Mouse (Mus musculus) adrenal gland (tissue): ENCODE measurements around the gene Cfap299.

Experiments used
- intact Hi-C: fragments of 180-260 bp; cut with DNase I; formaldehyde crosslinking; loops from one replicate; pipeline ENCODE4 v1.15.1; 2025

Gene Cfap299

DNA sequence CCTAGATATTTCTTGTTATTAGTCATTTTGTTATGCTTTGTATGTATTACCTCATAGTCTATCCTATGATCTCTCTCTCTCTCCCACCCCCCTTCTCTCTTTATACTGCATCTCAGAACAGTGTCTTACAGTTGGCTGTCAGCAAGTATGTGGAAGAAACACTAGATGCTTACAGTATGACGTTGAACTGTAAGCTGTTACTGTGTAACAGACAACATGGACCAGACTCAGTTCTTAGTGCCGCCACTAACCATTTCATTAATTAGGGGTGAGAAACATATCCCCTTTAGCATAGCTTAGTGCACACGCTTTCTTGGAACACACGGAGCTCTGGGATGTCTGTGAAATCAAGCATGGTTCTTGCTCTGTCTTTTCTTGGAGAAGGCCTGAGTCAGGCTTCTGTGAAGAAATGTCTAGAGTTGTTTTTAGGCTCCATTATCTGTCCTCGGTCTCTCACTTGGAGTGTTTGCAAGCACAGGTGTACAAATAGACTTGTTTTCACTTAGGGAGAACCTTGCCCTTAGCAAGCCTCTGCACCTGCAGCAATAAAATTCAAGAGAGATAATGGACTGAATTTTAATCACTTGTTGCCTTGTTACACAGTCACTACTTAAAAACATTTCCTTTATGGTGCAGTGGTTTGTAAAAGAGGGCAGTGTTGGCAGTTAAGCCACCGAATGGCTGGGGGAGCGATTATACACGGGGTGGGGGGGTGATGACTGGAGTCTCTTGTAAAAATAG lies 47.1 kb downstream of the Cfap299 start:
- intact Hi-C loops: no loop called here

DNA sequence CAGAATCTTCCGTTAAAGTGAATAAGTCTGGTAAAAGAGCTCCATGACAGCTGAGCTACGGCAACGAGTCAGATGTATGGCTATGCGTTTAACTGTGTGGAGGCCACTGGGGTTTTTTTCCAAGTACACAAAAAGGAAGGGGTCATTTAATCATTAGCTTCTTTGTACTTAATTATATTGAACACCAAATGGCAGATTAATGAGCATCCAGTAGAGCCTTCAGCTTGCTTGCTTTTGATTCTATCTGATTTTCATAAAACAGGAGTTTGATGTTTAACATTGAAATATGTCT lies 47.6 kb downstream of the Cfap299 start:
- intact Hi-C loops: no loop called here

GRCm38 (mm10) chr5:98380360-98380759 lies 51.3 kb downstream of the Cfap299 start:
- intact Hi-C loops: no loop called here

- intact Hi-C loops: no loop called here
Measured at GRCm38 (mm10) chr5:98387054-98387453, 58.0 kb downstream of the Cfap299 start.

- intact Hi-C loops: no loop called here
Measured at GRCm38 (mm10) chr5:98402165-98402564, 73.1 kb downstream of the Cfap299 start.

- intact Hi-C loops: no loop called here
Measured at GRCm38 (mm10) chr5:98410060-98410459, 81.0 kb downstream of the Cfap299 start.

DNA sequence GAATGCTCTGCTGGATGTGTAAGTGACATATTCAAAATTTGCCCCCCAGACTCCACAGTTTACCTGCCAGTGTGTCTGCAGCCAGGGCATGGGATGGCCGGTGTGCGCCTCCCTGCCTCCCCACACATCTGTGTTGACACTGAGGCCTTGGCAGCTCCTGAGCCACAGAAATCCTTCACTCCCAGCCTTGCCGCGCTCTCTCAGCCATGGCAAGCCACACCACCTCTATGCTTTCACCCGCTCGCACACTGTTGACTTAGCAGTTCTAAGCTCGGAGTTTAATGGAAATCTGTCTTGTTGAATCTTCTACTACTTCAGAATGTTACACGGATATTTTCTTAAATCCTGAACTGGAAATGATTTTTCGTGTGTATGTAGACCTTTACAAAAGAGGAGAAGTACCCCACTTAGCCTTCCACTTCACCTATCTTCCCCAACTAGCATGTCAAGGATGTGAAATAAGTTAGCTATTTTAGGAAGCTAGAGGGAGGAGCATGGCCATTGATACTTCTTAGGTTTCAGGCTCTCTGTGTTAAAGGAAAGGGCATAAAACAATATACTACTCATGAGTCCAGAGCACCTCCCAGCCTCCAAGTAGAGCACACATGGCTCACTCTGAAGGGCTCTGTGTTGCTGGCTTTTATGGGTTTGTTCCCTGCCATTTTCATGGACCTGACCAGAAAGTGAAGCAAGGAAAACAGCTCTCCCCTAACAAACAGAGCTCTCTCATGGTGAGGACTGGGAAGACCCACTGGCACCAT lies 87.5 kb downstream of the Cfap299 start:
- intact Hi-C loops: no loop called here

- intact Hi-C loops: no loop called here
Measured at GRCm38 (mm10) chr5:98424965-98425364, 95.9 kb downstream of the Cfap299 start.

DNA sequence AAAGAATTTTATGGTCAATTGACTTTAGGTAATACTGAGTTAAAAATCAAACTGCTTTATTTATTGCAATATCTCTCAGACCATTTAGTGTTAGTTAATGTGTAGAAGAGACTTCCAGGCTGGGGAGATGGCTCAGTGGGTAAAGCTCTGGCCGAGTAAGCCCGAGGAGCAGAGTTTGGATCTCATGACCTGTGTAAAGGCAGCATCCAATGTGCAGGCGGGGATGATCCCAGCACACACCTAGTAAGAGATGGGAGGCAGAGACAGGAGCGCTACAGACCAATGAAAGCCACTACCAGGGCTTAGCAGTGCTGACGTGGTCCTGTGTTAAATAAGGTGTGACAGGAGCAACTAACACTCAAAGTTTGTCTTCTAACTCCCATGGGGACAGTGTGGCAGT lies 97.0 kb downstream of the Cfap299 start:
- intact Hi-C loops: no loop called here

- intact Hi-C loops: no loop called here
Measured at GRCm38 (mm10) chr5:98430060-98430459, 101.0 kb downstream of the Cfap299 start.

DNA sequence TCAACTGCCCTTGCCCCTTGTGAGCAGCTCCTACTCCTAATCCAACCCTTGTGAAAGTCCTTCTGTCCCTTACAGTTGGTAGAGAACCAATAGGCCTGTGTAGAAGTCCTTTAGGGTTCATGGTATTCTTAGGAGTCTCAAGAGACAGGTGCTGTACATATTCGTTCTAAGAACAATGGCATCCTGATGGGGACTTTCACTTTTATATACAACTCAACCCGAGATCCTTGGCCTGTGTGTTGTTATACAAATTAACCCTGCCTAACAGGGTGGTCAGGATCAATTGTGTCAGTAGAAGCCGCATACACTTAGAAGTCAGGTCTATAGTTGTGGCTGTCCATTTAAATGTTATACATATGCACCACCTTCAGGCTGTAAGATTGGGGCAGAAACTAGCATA lies 109.6 kb downstream of the Cfap299 start:
- intact Hi-C loops: no loop called here

DNA sequence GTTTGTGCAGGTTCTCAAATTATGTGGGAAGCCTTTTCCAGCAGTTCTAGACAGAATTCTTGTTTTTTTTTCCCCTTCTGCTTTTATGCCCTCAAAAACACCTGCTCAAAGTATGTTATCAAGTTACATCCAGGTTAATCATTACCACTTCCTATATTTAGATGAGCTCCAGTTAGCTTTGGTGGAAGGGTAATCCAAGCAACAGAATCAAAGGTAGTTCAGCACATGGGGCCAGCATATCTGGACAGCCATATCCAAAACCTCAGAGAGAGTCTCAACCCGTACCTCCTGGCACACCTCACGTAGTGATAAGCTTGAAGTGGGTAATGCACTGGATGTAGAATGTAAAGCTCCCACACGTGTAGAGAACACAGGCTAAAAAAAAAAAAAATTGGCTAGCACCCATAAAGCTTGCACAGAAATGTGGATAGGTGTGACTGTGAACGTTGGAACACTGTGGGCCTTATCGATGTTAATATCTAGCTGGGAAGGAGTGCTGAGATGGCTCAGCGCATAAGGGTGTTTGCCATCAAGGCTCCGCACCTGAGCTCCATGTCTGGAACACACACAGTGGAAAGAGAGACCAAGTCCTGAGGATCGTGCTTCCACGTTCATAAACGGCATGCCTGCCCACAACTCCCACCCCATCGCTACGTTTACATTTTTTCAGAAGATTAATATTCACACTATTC lies 117.8 kb downstream of the Cfap299 start:
- intact Hi-C loops: no loop called here

GRCm38 (mm10) chr5:98449873-98450272 lies 120.8 kb downstream of the Cfap299 start:
- intact Hi-C loops: no loop called here

DNA sequence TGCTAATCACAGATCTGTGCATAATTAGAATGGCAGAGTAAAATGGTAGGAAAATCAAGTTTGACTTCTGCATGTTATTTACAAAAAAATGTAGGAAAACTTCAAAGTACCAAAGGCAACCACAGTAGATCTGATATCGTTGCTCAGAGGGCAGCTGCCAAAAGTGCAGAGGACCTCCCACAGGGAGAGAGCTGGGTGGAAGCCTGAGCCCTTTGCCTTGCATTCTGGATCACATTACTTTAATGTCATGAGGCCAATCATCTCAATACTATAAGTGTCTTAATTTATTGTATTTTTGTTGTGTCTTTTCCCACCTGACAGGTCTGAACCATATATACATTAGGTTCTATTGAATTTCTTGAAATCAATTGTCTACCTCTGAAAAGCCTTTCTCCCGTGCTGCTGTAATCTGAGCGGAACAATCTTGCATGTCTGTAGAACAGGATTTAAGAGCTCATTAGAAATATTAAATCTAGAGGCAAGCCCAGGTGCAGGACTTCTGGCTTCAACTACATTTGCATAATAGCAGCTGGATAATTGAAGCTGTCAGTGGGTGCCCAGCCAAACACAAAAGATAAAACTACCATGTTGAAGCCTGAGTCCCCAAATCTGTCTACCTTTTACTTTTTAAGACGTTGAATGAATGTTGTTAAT lies 137.9 kb downstream of the Cfap299 start:
- intact Hi-C loops: no loop called here

DNA sequence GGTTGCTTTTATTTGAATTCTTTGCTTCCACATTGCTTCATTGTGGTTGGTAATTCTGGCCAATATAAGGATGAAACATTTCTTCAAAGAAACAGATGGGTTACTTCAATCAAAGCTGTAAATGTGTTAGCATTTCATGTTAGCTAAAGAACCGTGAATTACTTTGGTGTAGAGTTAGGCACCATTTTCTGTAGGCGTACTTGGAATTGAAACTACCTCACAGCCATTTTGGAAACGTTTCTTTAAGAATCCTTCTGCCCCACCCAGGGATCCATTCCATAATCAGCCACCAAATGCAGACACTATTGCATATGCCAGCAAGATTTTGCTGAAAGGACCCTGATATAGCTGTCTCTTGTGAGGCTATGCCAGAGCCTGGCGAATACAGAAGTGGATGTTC lies 140.9 kb downstream of the Cfap299 start:
- intact Hi-C loops: no loop called here

GRCm38 (mm10) chr5:98476539-98476938 lies 147.4 kb downstream of the Cfap299 start:
- intact Hi-C loops: no loop called here

DNA sequence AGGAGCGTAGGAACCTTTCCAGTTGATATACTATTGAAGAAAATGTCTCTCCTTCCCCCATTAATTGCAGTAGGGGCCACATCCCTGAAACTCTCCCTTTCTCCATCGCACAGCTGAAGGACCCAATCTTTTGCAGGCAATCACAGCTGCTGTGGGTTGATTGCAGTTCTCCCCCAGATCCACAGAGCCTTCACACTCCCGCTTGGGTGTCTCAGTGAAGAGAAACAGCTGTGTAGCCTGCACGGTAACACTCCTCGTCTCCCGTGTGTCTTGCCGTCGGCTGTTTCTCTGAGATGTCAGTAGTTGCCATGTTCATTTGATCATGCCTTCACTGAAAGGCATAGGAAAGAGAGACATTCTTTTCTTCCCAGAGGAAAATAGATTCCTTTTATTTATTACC lies 148.2 kb downstream of the Cfap299 start:
- intact Hi-C loops: no loop called here

DNA sequence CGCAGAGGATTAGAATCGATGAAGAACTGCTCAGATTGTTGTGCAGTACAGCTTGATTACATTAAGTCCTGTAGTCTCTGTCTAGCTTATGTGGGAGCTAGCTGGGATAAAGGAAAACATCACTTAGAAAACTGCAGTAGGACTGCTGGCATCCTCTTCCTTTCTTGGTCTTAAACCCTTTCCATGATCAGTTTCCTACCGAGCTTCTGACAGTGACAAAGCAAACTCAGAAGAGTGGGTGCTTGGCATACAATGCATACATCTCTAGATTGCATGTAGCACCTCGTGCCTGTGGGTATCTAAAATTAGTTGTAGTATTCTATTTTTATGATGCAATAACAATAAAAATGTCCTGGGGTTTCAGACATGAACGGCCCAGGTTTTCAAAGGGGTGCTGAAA lies 154.4 kb downstream of the Cfap299 start:
- intact Hi-C loops: no loop called here

DNA sequence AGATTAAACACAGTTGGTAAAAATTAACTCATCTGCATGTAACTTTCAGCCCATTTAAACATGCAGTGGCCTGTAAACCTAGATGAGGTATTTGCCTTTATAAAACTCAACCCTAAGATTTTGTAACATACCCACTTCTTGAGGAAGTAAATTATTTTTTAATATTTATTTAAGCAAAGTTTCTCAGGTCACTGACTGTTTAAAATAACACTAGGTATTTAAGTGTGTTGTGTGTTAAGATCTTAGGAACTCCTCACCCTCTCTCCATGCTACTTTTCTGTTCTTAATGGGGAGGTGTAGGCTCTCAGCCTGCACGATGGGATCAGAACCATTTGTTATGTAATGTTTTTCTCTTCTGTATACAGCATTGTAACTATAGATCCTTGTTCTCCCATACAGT lies 156.1 kb downstream of the Cfap299 start:
- intact Hi-C loops: no loop called here

- intact Hi-C loops: no loop called here
Measured at GRCm38 (mm10) chr5:98498317-98498716, 169.2 kb downstream of the Cfap299 start.

- intact Hi-C loops: no loop called here
Measured at GRCm38 (mm10) chr5:98516214-98516613, 187.1 kb downstream of the Cfap299 start.

DNA sequence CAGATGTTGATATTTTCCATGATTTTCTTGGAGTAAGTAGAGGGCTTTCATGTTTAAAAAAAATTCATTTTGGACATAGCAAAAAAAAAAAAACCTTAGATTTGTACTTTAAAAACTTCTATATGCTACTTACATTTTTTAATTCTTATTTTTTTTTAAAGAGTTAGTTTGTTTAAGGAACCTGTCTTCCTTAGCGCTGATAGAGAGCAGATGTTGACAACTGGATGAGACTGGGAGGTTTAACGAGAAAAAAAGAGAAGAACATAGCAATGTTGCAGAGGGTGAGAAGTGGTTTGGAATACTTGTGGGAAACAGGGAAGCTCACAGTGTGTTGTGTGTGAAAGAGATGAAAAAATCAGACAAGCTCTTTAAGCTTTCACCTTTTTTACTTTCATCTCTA lies 191.0 kb downstream of the Cfap299 start:
- intact Hi-C loops: no loop called here
